Mouse (Mus musculus) ES-E14 (cell line): ENCODE results near the gene Rgsl1.

Source experiments
- MAFK ChIP-seq: IDR thresholded peaks from 2 replicates; pipeline ENCODE4 v1.6.1; 2014; ENCODE audit warnings: mild to moderate bottlenecking, low read depth, low read length, inconsistent platforms; ENCODE audit not compliant: insufficient read depth
- ZC3H11A ChIP-seq: IDR thresholded peaks from 2 replicates; pipeline ENCODE4 v1.6.1; 2012; ENCODE audit warnings: low read depth, mild to moderate bottlenecking, inconsistent platforms, low read length, borderline replicate concordance

- TF ChIP-seq MAFK (no peak), ZC3H11A (no peak)
Measured at GRCm38 (mm10) chr1:153752521-153752920, 91.4 kb downstream of the Rgsl1 start.
